Mouse (Mus musculus): ENCODE results near the gene Cav1.

DNA sequence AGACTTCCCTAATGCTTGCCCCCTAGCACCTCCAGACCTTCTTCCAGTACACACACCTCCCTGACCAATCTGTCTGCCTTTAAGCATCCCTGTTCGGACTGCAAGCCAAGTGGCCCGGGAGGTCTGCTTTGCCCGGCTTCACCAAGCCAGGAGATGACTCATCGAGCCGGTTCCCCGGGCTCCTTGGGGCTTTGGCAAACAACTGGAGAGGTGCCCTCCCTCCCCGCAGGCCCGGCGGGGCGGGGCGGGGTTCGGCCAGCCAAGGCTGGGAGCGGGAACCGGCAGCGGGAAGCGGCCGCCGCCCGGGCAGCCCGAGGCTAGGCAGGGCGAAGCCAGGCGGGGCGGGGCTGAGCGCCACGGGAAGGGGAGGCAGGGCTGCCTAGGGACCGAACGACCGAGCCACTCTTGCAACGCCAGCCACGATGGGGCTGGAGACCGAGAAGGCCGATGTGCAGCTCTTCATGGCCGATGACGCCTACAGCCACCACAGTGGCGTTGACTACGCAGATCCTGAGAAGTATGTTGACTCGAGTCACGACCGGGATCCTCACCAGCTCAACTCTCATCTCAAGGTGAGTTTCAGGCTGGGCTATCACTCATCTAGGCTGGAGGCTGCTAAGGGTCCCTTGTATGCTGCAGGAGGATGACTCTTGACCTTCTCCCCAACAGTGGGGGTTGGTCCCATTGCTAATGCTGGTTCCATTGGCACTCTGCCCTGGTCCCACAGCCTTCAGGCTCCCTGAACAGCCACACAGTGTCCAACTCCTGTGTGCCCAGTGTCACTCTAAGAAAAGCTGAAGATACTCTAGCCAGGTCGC lies 25.0 kb upstream of the Cav1 start, which contains the start of gene Cav2:
- TF ChIP-seq CTCF (IDR thresholded peaks at IDR 0.05; ENCODE audit: insufficient read depth, low read depth, low read length), result no peak
- TF ChIP-seq POLR2A (IDR thresholded peaks at IDR 0.05; ENCODE audit: insufficient read depth, low read depth, low read length), result peak; percentile 25; the same call in 1 of the 2 replicates
